Mouse (Mus musculus) macrophage (primary cell): Measurements from ENCODE around the gene Ces1g. TPM values are rescaled to one million over a fixed set of nuclear protein-coding genes. Genes with fewer than 3 reads are reported as not detected.

Source experiments
- H3K27ac ChIP-seq: fragments of 350-480 bp; formaldehyde crosslinking; 2 replicates; pipeline ENCODE4 v1.9.0; 2021
- H3K36me3 ChIP-seq: fragments of 350-480 bp; formaldehyde crosslinking; 2 replicates; pipeline ENCODE4 v1.9.0; 2021; ENCODE audit errors: inconsistent target
- H3K4me3 ChIP-seq: fragments of 350-480 bp; formaldehyde crosslinking; 2 replicates; pipeline ENCODE4 v1.9.0; 2021; ENCODE audit errors: inconsistent target
- H3K79me2 ChIP-seq: fragments of 350-480 bp; formaldehyde crosslinking; 2 replicates; pipeline ENCODE4 v1.9.0; 2021; ENCODE audit errors: inconsistent target
- WGBS: methylation state at CpG from one replicate; pipeline ENCODE4 v1.1.7; 2026; ENCODE audit warnings: inconsistent platforms; ENCODE audit not compliant: missing documents; 5-methylcytosine and 5-hydroxymethylcytosine counted together
- polyA plus RNA-seq: library from polyadenylated mRNA; stranded (reverse); fragments of 250-400 nt; gene quantifications from 3 replicates; pipeline ENCODE4 v1.2.4, GENCODE M21; 2018; ENCODE audit warnings: inconsistent platforms

The Ces1g gene
- polyA plus RNA-seq, 1 experiment from 2014 or later, result not detected

GRCm38 (mm10) chr8:93273321-93273720 is 63.8 kb downstream of the Ces1g start:
- Histone ChIP-seq H3K79me2 (no peaks in the 10 kb centered on the region), H3K36me3 (no peaks in the 10 kb centered on the region), H3K27ac (no peak overlapping the region), H3K4me3 (no peak overlapping the region)
- 76% methylated on average over 3 of the region's 3 CpGs for WGBS

GRCm38 (mm10) chr8:93272686-93273085 is 64.4 kb downstream of the Ces1g start:
- WGBS, result 90% methylated on average over 4 of the region's 4 CpGs
- Histone ChIP-seq H3K36me3 (no peaks in the 10 kb centered on the region), H3K27ac (no peak overlapping the region), H3K79me2 (no peaks in the 10 kb centered on the region), H3K4me3 (no peak overlapping the region)

- WGBS, result 73% methylated on average over 2 of the region's 2 CpGs
- no peak overlapping the region for H3K27ac ChIP-seq
- H3K79me2 ChIP-seq, result no peaks in the 10 kb centered on the region
- H3K36me3 ChIP-seq, result no peaks in the 10 kb centered on the region
- H3K4me3 ChIP-seq, result no peak overlapping the region
These were observed 75.7 kb downstream of the Ces1g start for GRCm38 (mm10) chr8:93261436-93261835.

GRCm38 (mm10) chr8:93252400-93252925 is 84.6 kb downstream of the Ces1g start:
- Histone ChIP-seq H3K27ac (no peak overlapping the region), H3K4me3 (no peak overlapping the region), H3K36me3 (no peaks in the 10 kb centered on the region), H3K79me2 (no peaks in the 10 kb centered on the region)
- WGBS, result 100% methylated on average over 1 of the region's 1 CpGs

Other genes with a start within 250 kb of the Ces1g start
- gene Ces1c, start 206.0 kb downstream of the Ces1g start, polyA plus RNA-seq, result not detected in 3 replicates
- gene Ces1d, start 139.5 kb downstream of the Ces1g start, polyA plus RNA-seq, result not detected in 3 replicates
- not detected in 3 replicates for gene Ces1e, start 107.7 kb downstream of the Ces1g start, polyA plus RNA-seq
- not detected in 3 replicates for gene Ces1f, start 57.6 kb downstream of the Ces1g start, polyA plus RNA-seq
- gene Ces1h, start 42.4 kb upstream of the Ces1g start, polyA plus RNA-seq, result not detected in 3 replicates
- gene Ces5a, start 198.5 kb upstream of the Ces1g start, polyA plus RNA-seq, result not detected in 3 replicates